Mouse (Mus musculus) adrenal gland, adult 2 months (tissue): ENCODE measurements around the gene Krtap16-3. TPM values are rescaled to one million over a fixed set of nuclear protein-coding genes. Genes with fewer than 3 reads are reported as not detected.

Experiments
- DNase-seq: peaks from one replicate; pipeline ENCODE4 v3.0.0; 2021
- long read RNA-seq: library from polyadenylated mRNA; stranded (forward); transcript quantifications from one replicate; pipeline ENCODE4 v2.0.0, GENCODE M21; 2021
- polyA plus RNA-seq: library from polyadenylated mRNA; depleted of rRNA; stranded (reverse); fragments of >200 nt; gene quantifications from 2 replicates; pipeline ENCODE4 v1.2.3, GENCODE M21; 2012; rRNA removed
- total RNA-seq, 2 experiments: library from RNA; stranded (reverse); gene quantifications; 2 replicates each; pipeline ENCODE4 v1.2.3; 2021

Gene Krtap16-3
- total RNA-seq (not detected), polyA plus RNA-seq (not detected in 2 replicates)
- long read RNA-seq, result 0 reads

GRCm38 (mm10) chr16:88962773-88963172 is at the start of gene Krtap16-3:
TSS of gene Krtap16-3 (minus strand) at chr16:88962873.
- DNase-seq, result no peak

- no peak for DNase-seq
Observed at GRCm38 (mm10) chr16:89010659-89011058, 48.0 kb upstream of the Krtap16-3 start, which contains the start of gene Krtap22-2. TSS of gene Krtap22-2 (minus strand) at chr16:89010759.

- no peak for DNase-seq
Observed at GRCm38 (mm10) chr16:88941106-88941505, 21.6 kb downstream of the Krtap16-3 start.

- no peak for DNase-seq
Observed at GRCm38 (mm10) chr16:88938252-88938651, 24.4 kb downstream of the Krtap16-3 start.

- no peak for DNase-seq
Observed at GRCm38 (mm10) chr16:88932165-88932564, 30.5 kb downstream of the Krtap16-3 start, which contains the start of gene Krtap19-9b. TSS of gene Krtap19-9b (minus strand) at chr16:88932265.

Other genes with a start within 250 kb of the Krtap16-3 start
- gene Krtap13-1, start 234.0 kb downstream of the Krtap16-3 start, total RNA-seq, result not detected
- not detected in 2 replicates for gene Krtap13-1, start 234.0 kb downstream of the Krtap16-3 start, polyA plus RNA-seq
- gene Krtap13, start 211.2 kb downstream of the Krtap16-3 start, total RNA-seq, result not detected
- gene Krtap13, start 211.2 kb downstream of the Krtap16-3 start, polyA plus RNA-seq, result not detected in 2 replicates
- not detected for gene 2310034C09Rik, start 204.0 kb downstream of the Krtap16-3 start, total RNA-seq
- gene 2310034C09Rik, start 204.0 kb downstream of the Krtap16-3 start, polyA plus RNA-seq, result not detected in 2 replicates
- not detected for gene 2310057N15Rik, start 188.7 kb downstream of the Krtap16-3 start, total RNA-seq
- gene 2310057N15Rik, start 188.7 kb downstream of the Krtap16-3 start, polyA plus RNA-seq, result not detected in 2 replicates
- gene Gm5965, start 185.0 kb downstream of the Krtap16-3 start, total RNA-seq, result not detected
- gene Gm5965, start 185.0 kb downstream of the Krtap16-3 start, polyA plus RNA-seq, result not detected in 2 replicates
- not detected for gene Gm20741, start 150.7 kb downstream of the Krtap16-3 start, total RNA-seq
- not detected in 2 replicates for gene Gm20741, start 150.7 kb downstream of the Krtap16-3 start, polyA plus RNA-seq
- not detected for gene Krtap15, start 142.7 kb downstream of the Krtap16-3 start, total RNA-seq
- gene Krtap15, start 142.7 kb downstream of the Krtap16-3 start, polyA plus RNA-seq, result not detected in 2 replicates
- gene Krtap14, start 136.7 kb downstream of the Krtap16-3 start, total RNA-seq, result not detected
- not detected in 2 replicates for gene Krtap14, start 136.7 kb downstream of the Krtap16-3 start, polyA plus RNA-seq
- not detected for gene Krtap19-1, start 93.5 kb downstream of the Krtap16-3 start, total RNA-seq
- gene Krtap19-1, start 93.5 kb downstream of the Krtap16-3 start, polyA plus RNA-seq, result not detected in 2 replicates
- gene Krtap19-2, start 88.6 kb downstream of the Krtap16-3 start, total RNA-seq, result not detected
- gene Krtap19-2, start 88.6 kb downstream of the Krtap16-3 start, polyA plus RNA-seq, result not detected in 2 replicates
- gene Krtap19-3, start 84.8 kb downstream of the Krtap16-3 start, total RNA-seq, result not detected
- not detected in 2 replicates for gene Krtap19-3, start 84.8 kb downstream of the Krtap16-3 start, polyA plus RNA-seq
- not detected for gene Krtap19-4, start 77.8 kb downstream of the Krtap16-3 start, total RNA-seq
- gene Krtap19-4, start 77.8 kb downstream of the Krtap16-3 start, polyA plus RNA-seq, result not detected in 2 replicates
- not detected for gene Krtap19-5, start 66.4 kb downstream of the Krtap16-3 start, total RNA-seq
- not detected in 2 replicates for gene Krtap19-5, start 66.4 kb downstream of the Krtap16-3 start, polyA plus RNA-seq
- gene Krtap19-9b, start 30.6 kb downstream of the Krtap16-3 start, total RNA-seq, result not detected
- not detected in 2 replicates for gene Krtap19-9b, start 30.6 kb downstream of the Krtap16-3 start, polyA plus RNA-seq
- gene Krtap22-2, start 47.9 kb upstream of the Krtap16-3 start, total RNA-seq, result not detected
- not detected in 2 replicates for gene Krtap22-2, start 47.9 kb upstream of the Krtap16-3 start, polyA plus RNA-seq
- gene Gm10229, start 52.4 kb upstream of the Krtap16-3 start, total RNA-seq, result not detected
- gene Gm10229, start 52.4 kb upstream of the Krtap16-3 start, polyA plus RNA-seq, result not detected in 2 replicates
- not detected for gene Krtap6-1, start 68.8 kb upstream of the Krtap16-3 start, total RNA-seq
- not detected in 2 replicates for gene Krtap6-1, start 68.8 kb upstream of the Krtap16-3 start, polyA plus RNA-seq
- not detected for gene Gm10228, start 78.6 kb upstream of the Krtap16-3 start, total RNA-seq
- not detected in 2 replicates for gene Gm10228, start 78.6 kb upstream of the Krtap16-3 start, polyA plus RNA-seq
- gene Krtap6-5, start 85.0 kb upstream of the Krtap16-3 start, total RNA-seq, result not detected
- not detected in 2 replicates for gene Krtap6-5, start 85.0 kb upstream of the Krtap16-3 start, polyA plus RNA-seq
- not detected for gene 1110025L11Rik, start 101.1 kb upstream of the Krtap16-3 start, total RNA-seq
- not detected in 2 replicates for gene 1110025L11Rik, start 101.1 kb upstream of the Krtap16-3 start, polyA plus RNA-seq
- gene Krtap6-3, start 121.1 kb upstream of the Krtap16-3 start, total RNA-seq, result not detected
- not detected in 2 replicates for gene Krtap6-3, start 121.1 kb upstream of the Krtap16-3 start, polyA plus RNA-seq
- gene Gm6358, start 178.0 kb upstream of the Krtap16-3 start, total RNA-seq, result not detected
- not detected in 2 replicates for gene Gm6358, start 178.0 kb upstream of the Krtap16-3 start, polyA plus RNA-seq
- gene Gm10061, start 188.2 kb upstream of the Krtap16-3 start, total RNA-seq, result not detected
- gene Gm10061, start 188.2 kb upstream of the Krtap16-3 start, polyA plus RNA-seq, result not detected in 2 replicates
- gene Gm9789, start 195.1 kb upstream of the Krtap16-3 start, total RNA-seq, result not detected
- gene Gm9789, start 195.1 kb upstream of the Krtap16-3 start, polyA plus RNA-seq, result not detected in 2 replicates
- gene Gm7735, start 206.6 kb upstream of the Krtap16-3 start, total RNA-seq, result not detected
- gene Gm7735, start 206.6 kb upstream of the Krtap16-3 start, polyA plus RNA-seq, result not detected in 2 replicates
- gene 1110057P08Rik, start 211.9 kb upstream of the Krtap16-3 start, total RNA-seq, result not detected
- not detected in 2 replicates for gene 1110057P08Rik, start 211.9 kb upstream of the Krtap16-3 start, polyA plus RNA-seq
- gene Krtap20-2, start 243.0 kb upstream of the Krtap16-3 start, total RNA-seq, result not detected
- not detected in 2 replicates for gene Krtap20-2, start 243.0 kb upstream of the Krtap16-3 start, polyA plus RNA-seq